25 mouse cellular contexts compared by ENCODE assay signal in genomic region chr10:109185243-109185642, GRCm38 (mm10).
"Had no signal": no experiment of that assay in that cellular context is flagged by ENCODE, and none has a peak within 500 bp of the region (broad histone marks: within the 10 kb centered on the region; RNA-seq: fewer than 3 reads in every experiment).

No protein-coding gene starts in this region.

- H3K27me3 ChIP-seq: embryonic facial prominence, embryonic 12.5 days; embryonic facial prominence, embryonic 13.5 days; embryonic facial prominence, embryonic 15.5 days; forebrain, embryonic 12.5 days; forebrain, embryonic 13.5 days; forebrain, embryonic 15.5 days had no signal

- H3K27ac ChIP-seq: embryonic facial prominence, embryonic 10.5 days; embryonic facial prominence, embryonic 12.5 days; embryonic facial prominence, embryonic 13.5 days; embryonic facial prominence, embryonic 15.5 days; forebrain, embryonic 10.5 days; forebrain, embryonic 12.5 days; forebrain, embryonic 13.5 days; forebrain, embryonic 15.5 days; gastrocnemius, adult 2 months; heart, adult 2 months had no signal

- H3K9ac ChIP-seq: embryonic facial prominence, embryonic 12.5 days; embryonic facial prominence, embryonic 13.5 days; embryonic facial prominence, embryonic 15.5 days; forebrain, embryonic 12.5 days; forebrain, embryonic 13.5 days; forebrain, embryonic 15.5 days; forebrain, postnatal 0 days had no signal

- H3K36me3 ChIP-seq: embryonic facial prominence, embryonic 10.5 days; embryonic facial prominence, embryonic 12.5 days; embryonic facial prominence, embryonic 13.5 days; embryonic facial prominence, embryonic 15.5 days; forebrain, embryonic 10.5 days; forebrain, embryonic 12.5 days; forebrain, embryonic 15.5 days had no signal

- H3K4me3 ChIP-seq: embryonic facial prominence, embryonic 10.5 days; embryonic facial prominence, embryonic 12.5 days; embryonic facial prominence, embryonic 13.5 days; embryonic facial prominence, embryonic 15.5 days; erythroblast, embryonic 14.5 days; forebrain, embryonic 10.5 days; forebrain, embryonic 12.5 days; forebrain, embryonic 13.5 days; forebrain, embryonic 15.5 days; gastrocnemius, adult 2 months; heart, adult 2 months had no signal

- DNase-seq: cerebellum, adult 9-10 months; cerebellum, adult 9-11 months; cerebellum, postnatal 10 days; cerebellum, postnatal 14 days; cerebellum, postnatal 25 days; cerebellum, postnatal 36 days; embryo, embryonic 11 days; forebrain, postnatal 0 days; gastrocnemius, adult 2 months; gastrocnemius, postnatal 10 days; gastrocnemius, postnatal 14 days; gastrocnemius, postnatal 25 days; gastrocnemius, postnatal 36 days; heart, adult 11 months; heart, adult 18-20 months; heart, adult 2 months had no signal

- H3K4me1 ChIP-seq: embryonic facial prominence, embryonic 10.5 days; embryonic facial prominence, embryonic 12.5 days; embryonic facial prominence, embryonic 13.5 days; embryonic facial prominence, embryonic 15.5 days; forebrain, embryonic 10.5 days; forebrain, embryonic 12.5 days; forebrain, embryonic 13.5 days; forebrain, embryonic 15.5 days had no signal

- H3K9me3 ChIP-seq: embryonic facial prominence, embryonic 10.5 days; embryonic facial prominence, embryonic 12.5 days; embryonic facial prominence, embryonic 13.5 days; embryonic facial prominence, embryonic 15.5 days; forebrain, embryonic 10.5 days; forebrain, embryonic 12.5 days; forebrain, embryonic 13.5 days; forebrain, embryonic 15.5 days had no signal
